Mouse (Mus musculus): ENCODE measurements around the gene Ilf3.

- TF ChIP-seq CTCF (IDR thresholded peaks at IDR 0.05; ENCODE audit: borderline replicate concordance, insufficient read depth, low read depth, low read length) (no peak), POLR2A (IDR thresholded peaks at IDR 0.05; ENCODE audit: borderline replicate concordance, insufficient read depth, low read length) (no peak)
Measured at GRCm38 (mm10) chr9:21348152-21348551, 19.5 kb upstream of the Ilf3 start.
